Mouse (Mus musculus): Measurements from ENCODE around the gene Gm10260. TPM values are rescaled to one million over a fixed set of nuclear protein-coding genes. Genes with fewer than 3 reads are reported as not detected.

Gene Gm10260
- total and polyA plus RNA-seq, 2 experiments from 2014 or later: 3.3 to 531 TPM

DNA sequence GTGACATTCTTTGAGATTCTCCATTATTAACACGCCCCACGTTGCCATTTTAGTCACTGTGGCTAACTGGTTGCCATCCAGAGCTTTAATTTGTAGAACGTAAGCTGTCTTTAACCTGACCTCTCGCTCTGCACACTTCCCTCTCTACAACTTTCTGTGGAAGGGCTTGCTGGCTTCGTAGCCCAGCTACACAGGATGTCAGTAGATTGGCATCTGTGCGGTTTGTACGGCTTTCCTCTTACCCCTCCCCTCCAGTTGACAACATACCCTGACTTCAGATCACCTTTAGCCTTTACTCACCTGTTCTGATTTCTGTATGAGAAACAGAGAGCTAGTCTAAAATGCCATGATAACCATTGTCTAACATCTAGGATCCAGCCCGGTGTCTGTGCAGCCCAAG lies 1.7 kb upstream of the Gm10260 start:
- Histone ChIP-seq H3K27me3 (ENCODE audit: control insufficient read depth, insufficient read depth, low read length) (no peaks in the 10 kb centered on the region), H3K4me3 (ENCODE audit: low read depth, low read length) (no peak overlapping the region)

DNA sequence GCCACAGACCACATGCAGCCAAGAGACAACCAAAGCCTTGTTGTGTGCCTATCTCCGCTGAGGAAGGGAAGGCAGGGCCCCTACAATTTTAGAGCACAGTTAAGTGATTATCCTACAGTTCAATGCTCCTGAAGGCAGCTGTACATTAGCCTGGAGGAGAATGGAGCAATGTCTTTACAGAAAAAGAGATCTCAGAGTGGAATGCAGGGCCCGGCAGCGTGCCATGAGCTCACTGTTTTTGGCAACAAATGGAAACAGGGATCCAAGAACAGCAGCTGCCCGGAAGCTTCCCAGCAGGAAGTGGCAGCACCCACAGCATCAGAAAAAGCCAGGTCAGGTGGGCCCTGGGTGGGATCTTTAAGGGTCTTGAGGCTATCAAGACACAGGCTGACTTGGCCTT lies 3.4 kb downstream of the Gm10260 start:
- ATAC-seq (ENCODE audit: insufficient read depth, low read depth) (no peak), DNase-seq (ENCODE audit: low spot score) (peak; percentile 18)
- 0 out of 2 replicates have a peak, but pooled peaks cover 7% of the 10 kb centered on the region for H3K4me1 ChIP-seq (ENCODE audit: control insufficient read depth, insufficient read depth)
- 44% methylated on average over 4 of the region's 4 CpGs for WGBS
- H3K9me3 ChIP-seq (replicated peaks; ENCODE audit: control insufficient read depth, low read length): no peaks in the 10 kb centered on the region
- no peak overlapping the region for H3K4me2 ChIP-seq (ENCODE audit: low read depth, low read length)
- no peaks in the 10 kb centered on the region for H3K36me3 ChIP-seq (replicated peaks; ENCODE audit: control insufficient read depth, insufficient read depth, low read length)
- no peaks in the 10 kb centered on the region for H3K27me3 ChIP-seq (ENCODE audit: control insufficient read depth, insufficient read depth, low read length)
- TF ChIP-seq CTCF (IDR thresholded peaks at IDR 0.05; ENCODE audit: low read depth): no peak
- no peak for TF ChIP-seq EP300 (IDR thresholded peaks at IDR 0.05; ENCODE audit: low read depth)
- H3K4me3 ChIP-seq (ENCODE audit: low read depth, low read length): no peak overlapping the region
- H3K9ac ChIP-seq (replicated peaks; ENCODE audit: low read depth, low read length): no peak overlapping the region
- no peak overlapping the region for H3K27ac ChIP-seq (ENCODE audit: low read depth)

More for the DNA sequence above, 1.7 kb upstream of the Gm10260 start:
- Histone ChIP-seq H3K4me2 (ENCODE audit: low read depth, low read length) (no peak overlapping the region), H3K36me3 (replicated peaks; ENCODE audit: control insufficient read depth, insufficient read depth, low read length) (no peaks in the 10 kb centered on the region), H3K9me3 (replicated peaks; ENCODE audit: control insufficient read depth, low read length) (no peaks in the 10 kb centered on the region), H3K9ac (replicated peaks; ENCODE audit: low read depth, low read length) (no peak overlapping the region), H3K4me1 (ENCODE audit: control insufficient read depth, insufficient read depth) (peaks cover 12% of the 10 kb centered on the region), H3K27ac (ENCODE audit: low read depth) (no peak overlapping the region)
- no peak for DNase-seq (ENCODE audit: low spot score)
- no peak for ATAC-seq (ENCODE audit: insufficient read depth, low read depth)
- TF ChIP-seq EP300 (IDR thresholded peaks at IDR 0.05; ENCODE audit: low read depth) (no peak), CTCF (IDR thresholded peaks at IDR 0.05; ENCODE audit: low read depth) (no peak)
- 86% methylated on average over 8 of the region's 8 CpGs for WGBS

DNA sequence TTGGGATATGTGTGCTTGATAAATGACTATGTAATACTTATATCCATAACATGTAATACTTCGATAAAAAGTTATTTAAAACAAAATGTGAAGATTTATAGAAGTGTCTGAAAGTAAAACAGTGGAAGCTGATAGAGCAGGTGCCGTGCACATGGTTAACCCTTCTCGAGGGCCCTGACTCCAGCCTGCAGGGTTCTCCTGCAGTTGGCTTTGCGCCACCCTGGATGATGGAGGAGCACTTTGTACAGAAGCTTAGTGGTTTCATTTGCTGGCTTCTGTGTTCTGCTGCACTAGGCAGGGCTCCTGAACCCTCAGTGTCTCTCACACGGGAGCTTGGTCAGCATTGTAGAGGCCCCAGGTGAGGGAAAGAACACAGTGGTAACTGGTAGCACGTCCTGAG lies 4.3 kb downstream of the Gm10260 start:
- H3K9me3 ChIP-seq (replicated peaks; ENCODE audit: control insufficient read depth, low read length): no peaks in the 10 kb centered on the region
- no peak overlapping the region for H3K27ac ChIP-seq (ENCODE audit: low read depth)

DNA sequence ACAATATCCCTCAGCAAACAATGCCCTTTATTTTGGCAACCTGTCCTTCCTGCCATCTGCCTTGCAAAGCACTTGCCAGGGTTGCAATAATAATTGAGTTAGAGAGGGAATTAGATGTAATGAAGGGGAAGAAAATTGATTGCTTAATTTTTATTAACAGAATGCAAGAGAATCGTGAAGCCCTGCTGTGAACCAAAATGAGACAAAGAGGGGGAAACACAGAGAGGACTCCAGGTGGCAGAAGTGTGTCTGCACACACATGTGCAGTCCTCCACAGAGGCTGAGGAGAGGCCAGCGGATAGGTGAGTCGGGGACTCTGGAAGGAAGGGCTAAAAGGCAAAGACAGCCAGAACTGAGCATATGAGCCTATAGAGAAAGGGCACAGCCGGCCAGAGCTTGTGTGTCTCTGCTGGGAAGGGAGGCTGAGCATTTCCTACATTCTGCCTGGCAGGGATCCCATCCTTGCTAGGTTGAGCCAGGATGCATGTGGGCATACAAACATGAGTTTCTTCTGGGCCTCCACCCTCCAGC lies 9.5 kb downstream of the Gm10260 start:
- Histone ChIP-seq H3K4me1 (ENCODE audit: control insufficient read depth, insufficient read depth) (no peaks in the 10 kb centered on the region), H3K27me3 (ENCODE audit: control insufficient read depth, insufficient read depth, low read length) (no peaks in the 10 kb centered on the region), H3K9me3 (replicated peaks; ENCODE audit: control insufficient read depth, low read length) (no peaks in the 10 kb centered on the region), H3K9ac (replicated peaks; ENCODE audit: low read depth, low read length) (no peak overlapping the region), H3K27ac (ENCODE audit: low read depth) (no peak overlapping the region), H3K36me3 (replicated peaks; ENCODE audit: control insufficient read depth, insufficient read depth, low read length) (no peaks in the 10 kb centered on the region), H3K4me3 (ENCODE audit: low read depth, low read length) (no peak overlapping the region), H3K4me2 (ENCODE audit: low read depth, low read length) (no peak overlapping the region)
- ATAC-seq (ENCODE audit: insufficient read depth, low read depth) (no peak), DNase-seq (ENCODE audit: low spot score) (no peak)
- TF ChIP-seq CTCF (IDR thresholded peaks at IDR 0.05; ENCODE audit: low read depth) (0 out of 2 replicates have a peak, but pooled peaks have one; percentile 0), EP300 (IDR thresholded peaks at IDR 0.05; ENCODE audit: low read depth) (no peak)
- 63% methylated on average over 4 of the region's 4 CpGs for WGBS

More for the DNA sequence above, 4.3 kb downstream of the Gm10260 start:
- H3K4me2 ChIP-seq (ENCODE audit: low read depth, low read length): no peak overlapping the region
- no peak for TF ChIP-seq CTCF (IDR thresholded peaks at IDR 0.05; ENCODE audit: low read depth)
- no peak for TF ChIP-seq EP300 (IDR thresholded peaks at IDR 0.05; ENCODE audit: low read depth)
- no peak for ATAC-seq (ENCODE audit: insufficient read depth, low read depth)
- H3K9ac ChIP-seq (replicated peaks; ENCODE audit: low read depth, low read length): no peak overlapping the region
- H3K4me3 ChIP-seq (ENCODE audit: low read depth, low read length): no peak overlapping the region
- no peaks in the 10 kb centered on the region for H3K27me3 ChIP-seq (ENCODE audit: control insufficient read depth, insufficient read depth, low read length)
- no peak for DNase-seq (ENCODE audit: low spot score)
- 0 out of 2 replicates have a peak, but pooled peaks cover 7% of the 10 kb centered on the region for H3K4me1 ChIP-seq (ENCODE audit: control insufficient read depth, insufficient read depth)
- no peaks in the 10 kb centered on the region for H3K36me3 ChIP-seq (replicated peaks; ENCODE audit: control insufficient read depth, insufficient read depth, low read length)
- WGBS: 84% methylated on average over 6 of the region's 6 CpGs

DNA sequence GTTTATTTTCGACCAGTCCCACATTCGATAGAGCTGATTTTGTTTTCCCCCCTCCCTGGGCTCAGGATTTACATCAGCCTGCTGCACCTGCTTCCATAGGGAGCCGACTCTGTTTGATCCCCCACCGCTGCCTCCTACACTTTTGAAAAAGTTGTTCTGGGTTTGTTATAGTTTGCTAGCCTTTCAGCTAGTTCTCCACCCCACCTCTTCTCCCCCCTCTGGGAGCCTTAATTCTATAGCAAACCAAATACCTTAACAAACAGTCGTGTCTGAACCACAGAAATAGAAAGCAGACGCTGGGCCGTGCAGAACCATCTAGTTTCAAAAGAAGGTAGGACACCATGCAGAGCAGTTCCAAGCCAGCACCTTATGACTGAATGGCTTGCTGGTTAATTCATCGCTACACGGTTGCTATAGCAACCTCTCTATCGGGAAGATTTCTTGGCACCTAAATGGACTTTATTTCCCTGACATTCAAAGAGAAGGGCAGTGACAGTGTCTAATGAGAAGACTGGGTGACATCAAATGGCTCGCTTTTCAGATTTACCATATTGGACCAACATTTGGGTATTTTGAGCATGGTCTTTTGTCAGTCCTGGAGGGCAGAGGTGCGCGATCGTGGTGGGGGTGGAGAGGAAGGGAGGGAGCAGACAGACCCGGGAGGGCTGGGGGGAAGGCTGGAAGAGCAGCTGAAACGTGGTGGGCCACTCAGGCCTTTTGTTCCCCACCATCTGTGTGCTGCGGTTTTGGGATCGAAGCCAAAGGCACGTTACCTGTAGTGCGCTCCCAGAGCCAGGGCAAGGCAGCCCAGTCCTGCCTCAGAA lies 13.2 kb downstream of the Gm10260 start:
- TF ChIP-seq EP300 (IDR thresholded peaks at IDR 0.05; ENCODE audit: low read depth): no peak
- TF ChIP-seq CTCF (IDR thresholded peaks at IDR 0.05; ENCODE audit: low read depth): no peak
- Histone ChIP-seq H3K9ac (replicated peaks; ENCODE audit: low read depth, low read length) (no peak overlapping the region), H3K36me3 (replicated peaks; ENCODE audit: control insufficient read depth, insufficient read depth, low read length) (no peaks in the 10 kb centered on the region), H3K4me1 (ENCODE audit: control insufficient read depth, insufficient read depth) (no peaks in the 10 kb centered on the region), H3K27me3 (ENCODE audit: control insufficient read depth, insufficient read depth, low read length) (no peaks in the 10 kb centered on the region), H3K4me3 (ENCODE audit: low read depth, low read length) (no peak overlapping the region), H3K9me3 (replicated peaks; ENCODE audit: control insufficient read depth, low read length) (no peaks in the 10 kb centered on the region), H3K27ac (ENCODE audit: low read depth) (no peak overlapping the region), H3K4me2 (ENCODE audit: low read depth, low read length) (no peak overlapping the region)
- ATAC-seq (ENCODE audit: insufficient read depth, low read depth) (no peak), DNase-seq (ENCODE audit: low spot score) (no peak)
- 67% methylated on average over 20 of the region's 20 CpGs for WGBS
